In the genomic region with DNA sequence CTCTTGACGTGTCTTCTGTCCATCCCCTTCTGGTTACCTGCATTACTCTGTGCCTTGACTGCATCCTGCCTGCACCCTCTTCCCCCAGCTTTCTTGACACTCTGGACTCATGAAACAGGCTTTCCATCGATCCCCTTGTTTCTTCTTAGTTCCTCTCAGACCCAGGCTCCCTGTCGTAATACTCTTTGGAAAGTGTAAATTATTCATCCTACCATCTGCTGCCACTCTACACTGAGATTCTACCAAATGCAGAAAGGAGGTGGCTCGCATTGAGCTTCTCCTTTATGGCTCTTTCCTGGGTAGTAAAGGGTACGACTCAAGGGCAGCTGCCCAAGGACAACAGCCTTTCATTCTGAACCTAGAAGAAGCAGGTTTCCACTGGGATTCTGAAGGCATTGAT, we compare ENCODE assay signal across 12 mouse cellular contexts.
"Had no signal": no experiment of that assay in that cellular context is flagged by ENCODE, and none has a peak within 500 bp of the region (broad histone marks: within the 10 kb centered on the region; RNA-seq: fewer than 3 reads in every experiment).

No protein-coding gene starts in this region.

- H3K4me3 ChIP-seq: limb, embryonic 15.5 days; liver, embryonic 12.5 days; midbrain, embryonic 13.5 days; myocyte had no signal

- H3K4me1 ChIP-seq: limb, embryonic 15.5 days; liver, embryonic 12.5 days had no signal

- H3K9ac ChIP-seq: limb, embryonic 15.5 days; liver, embryonic 12.5 days; midbrain, embryonic 13.5 days had no signal

- ATAC-seq: intestine, postnatal 0 days; liver, embryonic 12.5 days; midbrain, embryonic 13.5 days had no signal

- H3K36me3 ChIP-seq: limb, embryonic 15.5 days; liver, embryonic 12.5 days; midbrain, embryonic 13.5 days had no signal

- H3K4me2 ChIP-seq: limb, embryonic 15.5 days; liver, embryonic 12.5 days; midbrain, embryonic 13.5 days had no signal

- H3K9me3 ChIP-seq: limb, embryonic 15.5 days; liver, embryonic 12.5 days; midbrain, embryonic 13.5 days had no signal

- H3K27me3 ChIP-seq: limb, embryonic 15.5 days; liver, embryonic 12.5 days; midbrain, embryonic 13.5 days had no signal

- DNase-seq: kidney, adult 8-10 months; kidney, postnatal 25 days; layer of hippocampus, postnatal 36 days; lung, postnatal 14 days; right cerebral cortex, adult 18-20 months; right cerebral cortex, postnatal 25 days; thymus, postnatal 36 days had no signal

- H3K27ac ChIP-seq: limb, embryonic 15.5 days; liver, embryonic 12.5 days; midbrain, embryonic 13.5 days had no signal
